Mouse (Mus musculus) embryonic fibroblast, embryonic 13.5 days (primary cell): ENCODE data around the gene Trip10.

ENCODE experiments used
- CTCF ChIP-seq: IDR thresholded peaks from 2 replicates; pipeline ENCODE4 v1.5.1; 2011; ENCODE audit warnings: mild to moderate bottlenecking, control low read depth, low read length, moderate library complexity, borderline replicate concordance; ENCODE audit not compliant: insufficient read depth
- POLR2A ChIP-seq: IDR thresholded peaks from 2 replicates; pipeline ENCODE4 v1.6.1; 2011; ENCODE audit warnings: low read depth, mild to moderate bottlenecking, control low read depth, low read length, moderate library complexity

GRCm38 (mm10) chr17:57228014-57228413 lies 21.2 kb upstream of the Trip10 start, which contains the start of gene C3:
- no peak for TF ChIP-seq CTCF
- TF ChIP-seq POLR2A = no peak
